Mouse (Mus musculus) forebrain, postnatal 0 days (tissue): ENCODE data around the gene Fnbp1l. TPM values are rescaled to one million over a fixed set of nuclear protein-coding genes. Genes with fewer than 3 reads are reported as not detected.
A peak's percentile ranks its signal among the peaks of the same experiment; 100 is the strongest.

Source experiments
- ATAC-seq: fragments of 200-750 bp; cut with Nextera tagmentation; 2 replicates; pipeline ENCODE4 v1.8.0; 2017; ENCODE audit warnings: mild to moderate bottlenecking, moderate library complexity
- DNase-seq: peaks from one replicate; pipeline ENCODE4 v3.0.0-alpha.2; 2015
- H3K27ac ChIP-seq: fragments of 300-500 bp; sonication (generic); 2 replicates; pipeline ENCODE4 v1.5.1; 2014; ENCODE audit warnings: low read depth, mild to moderate bottlenecking, antibody characterized with exemption, low read length, moderate library complexity, mixed read lengths
- H3K27me3 ChIP-seq: fragments of 300-500 bp; sonication (generic); 2 replicates; pipeline ENCODE4 v1.6.1; 2014; ENCODE audit warnings: mild to moderate bottlenecking, low read length, mixed read lengths; ENCODE audit not compliant: insufficient read depth
- H3K36me3 ChIP-seq: fragments of 300-500 bp; sonication (generic); 2 replicates; pipeline ENCODE4 v1.6.1; 2014; ENCODE audit warnings: mild to moderate bottlenecking, moderate library complexity; ENCODE audit not compliant: insufficient read depth
- H3K4me1 ChIP-seq: fragments of 300-500 bp; sonication (generic); 2 replicates; pipeline ENCODE4 v1.6.1; 2014; ENCODE audit warnings: antibody characterized with exemption; ENCODE audit not compliant: insufficient read depth
- H3K4me2 ChIP-seq: fragments of 300-500 bp; sonication (generic); 2 replicates; pipeline ENCODE4 v1.6.1; 2014; ENCODE audit warnings: low read depth, mild to moderate bottlenecking, moderate library complexity
- H3K4me3 ChIP-seq: fragments of 300-500 bp; sonication (generic); 2 replicates; pipeline ENCODE4 v1.5.1; 2014; ENCODE audit warnings: low read depth, low read length, mixed read lengths
- H3K9ac ChIP-seq: fragments of 300-500 bp; sonication (generic); 2 replicates; pipeline ENCODE4 v1.6.1; 2014; ENCODE audit warnings: mild to moderate bottlenecking
- H3K9me3 ChIP-seq: fragments of 300-500 bp; sonication (generic); 2 replicates; pipeline ENCODE4 v1.6.1; 2016; ENCODE audit warnings: low read length
- CTCF ChIP-seq: sonication (generic); IDR thresholded peaks from 2 replicates; pipeline ENCODE4 v1.5.1; 2016; ENCODE audit warnings: antibody characterized with exemption, control low read depth, low read depth
- WGBS: fragments of 180-500 bp; shearing (Covaris S2); extraction: QIAGEN DNeasy Blood & Tissue Kit; methylation state at CpG from one replicate; pipeline ENCODE4 v1.1.7; 2014; 5-methylcytosine and 5-hydroxymethylcytosine counted together
- polyA plus RNA-seq: library from polyadenylated mRNA; unstranded; fragments of >200 nt; fragmentation: Nextera tagmentation; extraction: Ambion mirVana; gene quantifications from 2 replicates; pipeline ENCODE4 v1.2.1, GENCODE M21; 2015
- total RNA-seq: library from RNA; depleted of rRNA; stranded (reverse); fragments of >200 nt; gene quantifications from 2 replicates; pipeline ENCODE4 v1.2.3, GENCODE M21; 2014

Gene Fnbp1l
- total and polyA plus RNA-seq, 2 experiments from 2014 or later, result 203 to 220 TPM

- Histone ChIP-seq H3K4me3 (no peak overlapping the region), H3K27ac (no peak overlapping the region), H3K4me1 (no peaks in the 10 kb centered on the region), H3K36me3 (peaks cover 13% of the 10 kb centered on the region), H3K27me3 (no peaks in the 10 kb centered on the region), H3K9ac (no peak overlapping the region), H3K9me3 (no peaks in the 10 kb centered on the region), H3K4me2 (no peak overlapping the region)
- ATAC-seq, result no peak
- no peak for TF ChIP-seq CTCF
- no peak for DNase-seq
- 94% methylated on average over 3 of the region's 3 CpGs for WGBS
Observed at GRCm38 (mm10) chr3:122551174-122551573, 68.3 kb downstream of the Fnbp1l start.

- DNase-seq (no peak), ATAC-seq (no peak)
- Histone ChIP-seq H3K4me2 (no peak overlapping the region), H3K4me3 (no peak overlapping the region), H3K27ac (no peak overlapping the region), H3K4me1 (no peaks in the 10 kb centered on the region), H3K9ac (no peak overlapping the region), H3K9me3 (no peaks in the 10 kb centered on the region), H3K36me3 (peaks cover 36% of the 10 kb centered on the region), H3K27me3 (no peaks in the 10 kb centered on the region)
- WGBS, result 81% methylated on average over 4 of the region's 4 CpGs
- TF ChIP-seq CTCF, result no peak
Observed at GRCm38 (mm10) chr3:122547469-122547868, 72.0 kb downstream of the Fnbp1l start.

GRCm38 (mm10) chr3:122545346-122545745 is 74.2 kb downstream of the Fnbp1l start:
- DNase-seq (no peak), ATAC-seq (no peak)
- peaks cover 58% of the 10 kb centered on the region for H3K36me3 ChIP-seq
- H3K4me1 ChIP-seq, result no peaks in the 10 kb centered on the region
- no peak overlapping the region for H3K4me2 ChIP-seq
- no peak overlapping the region for H3K27ac ChIP-seq
- 95% methylated on average over 2 of the region's 2 CpGs for WGBS
- H3K9me3 ChIP-seq, result no peaks in the 10 kb centered on the region
- no peak for TF ChIP-seq CTCF
- no peak overlapping the region for H3K4me3 ChIP-seq
- H3K27me3 ChIP-seq, result no peaks in the 10 kb centered on the region
- no peak overlapping the region for H3K9ac ChIP-seq

- no peak for ATAC-seq
Observed at GRCm38 (mm10) chr3:122540918-122541317, 78.6 kb downstream of the Fnbp1l start.

GRCm38 (mm10) chr3:122539961-122540690 is 79.4 kb downstream of the Fnbp1l start:
- ATAC-seq (no peak), DNase-seq (no peak)
- Histone ChIP-seq H3K36me3 (peaks cover 74% of the 10 kb centered on the region), H3K9me3 (no peaks in the 10 kb centered on the region), H3K9ac (no peak overlapping the region), H3K27ac (no peak overlapping the region), H3K4me1 (no peaks in the 10 kb centered on the region), H3K27me3 (no peaks in the 10 kb centered on the region), H3K4me2 (no peak overlapping the region), H3K4me3 (no peak overlapping the region)
- 69% methylated on average over 17 of the region's 17 CpGs for WGBS
- no peak for TF ChIP-seq CTCF

More at GRCm38 (mm10) chr3:122540918-122541317, 78.6 kb downstream of the Fnbp1l start:
- no peak overlapping the region for H3K4me3 ChIP-seq
- H3K27me3 ChIP-seq, result no peaks in the 10 kb centered on the region
- peaks cover 72% of the 10 kb centered on the region for H3K36me3 ChIP-seq
- DNase-seq, result no peak
- H3K4me1 ChIP-seq, result no peaks in the 10 kb centered on the region
- 78% methylated on average over 4 of the region's 4 CpGs for WGBS
- H3K9ac ChIP-seq, result no peak overlapping the region
- no peak overlapping the region for H3K27ac ChIP-seq
- no peak for TF ChIP-seq CTCF
- no peak overlapping the region for H3K4me2 ChIP-seq
- H3K9me3 ChIP-seq, result no peaks in the 10 kb centered on the region

GRCm38 (mm10) chr3:122538851-122539250 is 80.7 kb downstream of the Fnbp1l start:
- no peak for ATAC-seq
- no peak overlapping the region for H3K27ac ChIP-seq
- WGBS, result 85% methylated on average over 2 of the region's 2 CpGs
- TF ChIP-seq CTCF, result no peak
- no peaks in the 10 kb centered on the region for H3K9me3 ChIP-seq
- no peaks in the 10 kb centered on the region for H3K27me3 ChIP-seq
- no peak overlapping the region for H3K4me2 ChIP-seq
- no peaks in the 10 kb centered on the region for H3K4me1 ChIP-seq
- DNase-seq, result no peak
- H3K4me3 ChIP-seq, result no peak overlapping the region
- H3K36me3 ChIP-seq, result peaks cover 62% of the 10 kb centered on the region
- no peak overlapping the region for H3K9ac ChIP-seq

- 88% methylated on average over 8 of the region's 8 CpGs for WGBS
- peaks cover 38% of the 10 kb centered on the region for H3K36me3 ChIP-seq
- ATAC-seq, result 0 out of 2 replicates have a peak, but pooled peaks have one; percentile 36
Observed at GRCm38 (mm10) chr3:122535938-122536703, 83.4 kb downstream of the Fnbp1l start.

More at GRCm38 (mm10) chr3:122535938-122536703, 83.4 kb downstream of the Fnbp1l start:
- no peaks in the 10 kb centered on the region for H3K4me1 ChIP-seq
- no peak overlapping the region for H3K9ac ChIP-seq
- H3K27me3 ChIP-seq, result no peaks in the 10 kb centered on the region
- no peaks in the 10 kb centered on the region for H3K9me3 ChIP-seq
- no peak for DNase-seq
- TF ChIP-seq CTCF, result no peak
- no peak overlapping the region for H3K4me3 ChIP-seq
- H3K27ac ChIP-seq, result no peak overlapping the region
- no peak overlapping the region for H3K4me2 ChIP-seq
